Mouse (Mus musculus) bone marrow, adult 2 months (tissue): ENCODE results near the gene Ptprn2. TPM values are rescaled to one million over a fixed set of nuclear protein-coding genes. Genes with fewer than 3 reads are reported as not detected.

ENCODE experiments used
- H3K27ac ChIP-seq: fragments of 200-500 bp; 2 replicates; pipeline ENCODE4 v1.5.1; 2012; ENCODE audit warnings: low read depth, mild to moderate bottlenecking, control low read depth, inconsistent platforms, low read length; ENCODE audit not compliant: control insufficient read depth, poor library complexity, insufficient read depth
- H3K4me1 ChIP-seq: fragments of 200-500 bp; 2 replicates; pipeline ENCODE4 v1.6.1; 2011; ENCODE audit warnings: low read length; ENCODE audit not compliant: control insufficient read depth, insufficient read depth
- H3K4me3 ChIP-seq: fragments of 200-500 bp; replicated peaks from 2 replicates; pipeline ENCODE3; 2011; ENCODE audit warnings: mild to moderate bottlenecking, low read depth, low read length, control low read depth; ENCODE audit not compliant: control insufficient read depth
- CTCF ChIP-seq: fragments of 200-500 bp; IDR thresholded peaks from 2 replicates; pipeline ENCODE4 v1.5.1; 2011; ENCODE audit warnings: low read length, control low read depth; ENCODE audit not compliant: control insufficient read depth, insufficient read depth
- POLR2A ChIP-seq: fragments of 200-500 bp; IDR thresholded peaks from 2 replicates; pipeline ENCODE4 v1.6.1; 2011; ENCODE audit warnings: low read depth, mild to moderate bottlenecking, control low read depth, low read length, borderline replicate concordance; ENCODE audit not compliant: control insufficient read depth
- WGBS: fragments of 180-500 bp; shearing (Covaris S2); methylation state at CpG from one replicate; pipeline ENCODE4 v1.1.7; 2018; 5-methylcytosine and 5-hydroxymethylcytosine counted together
- polyA plus RNA-seq: library from polyadenylated mRNA; stranded (reverse); fragments of >200 nt; gene quantifications from 2 replicates; pipeline ENCODE4 v1.2.4, GENCODE M21; 2011; ENCODE audit warnings: low replicate concordance; ENCODE audit not compliant: missing spikeins, insufficient read depth, insufficient read length

Gene Ptprn2
- polyA plus RNA-seq, 1 experiment, result 0.35 TPM

DNA sequence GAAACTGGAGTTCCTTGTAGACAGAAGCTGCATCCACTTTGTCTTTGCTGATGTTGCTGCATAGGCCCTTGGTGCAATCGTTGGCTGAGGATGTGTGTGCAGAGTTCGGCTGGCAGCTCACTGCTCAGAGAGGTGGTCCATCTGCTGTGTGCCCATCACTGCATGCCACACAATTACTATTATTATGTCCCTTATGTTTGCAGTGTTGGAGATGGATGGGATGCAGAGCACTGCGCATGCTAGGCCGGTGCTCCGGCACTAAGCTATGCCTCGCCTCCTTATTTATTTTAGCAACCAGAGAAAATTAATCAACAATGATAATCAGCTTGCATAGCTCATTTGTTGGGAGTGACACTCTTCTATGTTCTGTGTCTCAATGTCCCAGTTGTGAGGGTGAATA is 225.6 kb downstream of the Ptprn2 start:
- Histone ChIP-seq H3K27ac (no peak overlapping the region), H3K4me3 (no peak overlapping the region), H3K4me1 (no peaks in the 10 kb centered on the region)
- 85% methylated on average over 6 of the region's 6 CpGs for WGBS
- TF ChIP-seq CTCF (no peak), POLR2A (no peak)

DNA sequence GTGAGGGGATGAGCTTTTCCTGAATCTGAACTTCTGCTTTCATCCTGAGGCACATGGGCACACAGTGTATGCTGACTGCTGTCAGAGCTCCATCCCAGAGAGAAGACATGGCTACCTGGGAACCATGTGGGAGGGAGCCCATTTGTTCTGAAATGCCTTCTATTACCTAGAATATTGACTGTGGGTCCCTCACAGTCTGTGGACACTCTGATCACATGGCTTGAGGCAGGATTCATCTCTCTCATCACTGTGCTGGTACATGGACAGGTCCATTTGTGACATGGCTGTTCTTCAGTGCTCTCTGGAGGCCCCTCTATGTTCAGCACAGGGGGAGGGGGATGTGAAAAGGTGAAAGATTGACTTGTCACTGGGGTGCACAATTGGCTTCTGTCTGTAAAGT is 227.6 kb downstream of the Ptprn2 start:
- Histone ChIP-seq H3K4me3 (no peak overlapping the region), H3K4me1 (no peaks in the 10 kb centered on the region), H3K27ac (no peak overlapping the region)
- no peak for TF ChIP-seq CTCF
- no peak for TF ChIP-seq POLR2A

DNA sequence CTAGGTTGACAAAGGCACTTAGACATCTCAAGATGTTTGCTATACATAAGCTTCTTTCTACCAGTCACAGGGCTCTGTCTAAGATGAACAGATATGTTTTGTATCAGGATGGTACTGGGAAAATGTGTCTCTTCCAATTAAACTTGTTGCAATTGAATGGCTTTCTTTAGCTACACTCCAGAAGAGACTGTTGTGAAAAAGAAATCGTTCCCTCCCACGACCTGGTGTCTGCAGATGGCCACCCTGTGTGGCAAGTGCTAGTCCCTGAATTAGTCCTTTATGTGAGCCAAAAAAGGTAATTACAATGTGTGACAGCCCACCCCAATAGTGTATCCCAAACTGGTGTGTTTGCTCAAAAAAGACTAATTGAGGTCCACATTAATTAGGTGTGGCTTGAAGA is 235.5 kb downstream of the Ptprn2 start:
- no peak for TF ChIP-seq POLR2A
- no peak for TF ChIP-seq CTCF
- H3K4me3 ChIP-seq, result no peak overlapping the region
- H3K27ac ChIP-seq, result no peak overlapping the region
- H3K4me1 ChIP-seq, result no peaks in the 10 kb centered on the region
- 76% methylated on average over 2 of the region's 2 CpGs for WGBS

DNA sequence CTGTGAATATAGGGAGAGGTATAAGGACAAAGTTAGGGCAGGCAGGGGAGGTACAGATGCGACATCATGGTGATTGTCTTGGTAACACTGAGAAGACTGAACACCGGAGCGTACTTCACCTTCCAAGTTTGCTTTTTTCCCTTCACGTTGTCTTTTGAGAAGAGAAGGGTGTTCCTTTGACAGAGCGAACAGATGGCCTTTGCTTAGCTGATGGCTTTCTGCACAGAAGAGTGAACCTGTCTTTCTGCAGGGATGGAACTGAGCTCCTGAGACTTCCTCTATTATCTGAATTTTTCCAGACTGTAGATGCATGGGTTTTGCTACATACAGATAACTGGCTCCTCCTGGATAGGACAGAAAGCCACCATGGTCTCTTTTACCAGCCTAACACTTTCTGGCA is 254.6 kb downstream of the Ptprn2 start:
- TF ChIP-seq POLR2A, result no peak
- no peak for TF ChIP-seq CTCF
- no peak overlapping the region for H3K27ac ChIP-seq
- 87% methylated on average over 5 of the region's 5 CpGs for WGBS
- H3K4me3 ChIP-seq, result no peak overlapping the region
- H3K4me1 ChIP-seq, result no peaks in the 10 kb centered on the region

DNA sequence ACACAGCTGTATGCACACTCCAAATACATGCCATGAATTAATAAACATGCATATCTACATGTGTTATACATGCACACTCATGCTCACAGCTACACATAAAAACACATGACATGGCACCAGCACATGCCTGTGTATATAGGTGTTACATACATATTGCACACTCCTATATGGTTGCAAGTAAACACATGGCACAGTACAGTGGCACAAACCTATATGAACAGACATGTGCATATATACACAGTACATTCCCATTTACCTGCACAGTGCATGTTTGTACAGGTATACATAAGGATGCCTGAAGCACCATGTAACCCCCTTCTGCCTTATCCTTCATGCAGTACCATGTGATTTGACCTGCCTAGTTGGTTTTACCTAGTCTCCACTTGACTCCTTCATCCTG is 255.8 kb downstream of the Ptprn2 start:
- H3K4me1 ChIP-seq, result no peaks in the 10 kb centered on the region
- no peak overlapping the region for H3K27ac ChIP-seq
- no peak overlapping the region for H3K4me3 ChIP-seq
- TF ChIP-seq CTCF (no peak), POLR2A (no peak)

DNA sequence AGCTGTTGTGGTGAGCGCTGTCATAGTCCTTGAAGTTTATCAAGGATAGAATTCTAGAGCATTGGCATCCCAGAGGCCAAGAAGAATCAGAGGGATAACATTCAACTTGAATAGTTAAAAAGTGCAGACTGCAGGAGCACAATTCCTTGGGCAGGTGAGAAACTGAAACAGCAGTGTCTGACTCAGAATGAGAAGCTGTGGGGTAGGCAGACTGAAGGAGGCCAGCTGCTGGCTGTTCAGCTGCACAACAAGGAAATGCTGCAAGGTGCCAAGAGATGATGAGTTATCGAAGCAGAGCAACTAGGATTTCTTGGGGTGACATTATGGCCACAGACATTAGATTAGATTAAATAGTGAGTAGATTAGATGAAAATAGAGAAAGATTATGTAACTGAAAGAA is 260.9 kb downstream of the Ptprn2 start:
- no peak overlapping the region for H3K27ac ChIP-seq
- 70% methylated on average over 2 of the region's 2 CpGs for WGBS
- H3K4me3 ChIP-seq, result no peak overlapping the region
- no peak for TF ChIP-seq CTCF
- TF ChIP-seq POLR2A, result no peak
- H3K4me1 ChIP-seq, result no peaks in the 10 kb centered on the region

DNA sequence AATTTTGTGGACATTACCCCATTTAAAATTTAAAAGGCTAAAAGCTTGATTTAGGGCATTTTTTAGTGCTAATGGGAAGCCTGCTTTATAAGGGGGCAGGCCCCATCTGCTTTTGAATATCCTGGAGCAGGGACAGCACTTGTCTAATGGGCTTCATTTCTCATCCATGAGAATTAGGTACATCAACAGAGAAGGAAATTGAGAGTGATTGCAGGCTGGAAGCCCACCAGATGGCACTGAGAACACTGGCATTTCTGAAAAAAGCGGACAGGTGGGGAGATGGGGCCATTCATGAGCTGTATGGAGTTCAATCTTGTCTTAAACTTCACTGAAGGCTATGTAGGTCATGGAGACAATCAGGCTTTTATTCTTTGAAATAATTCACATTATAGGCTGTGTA is 267.3 kb downstream of the Ptprn2 start:
- no peak overlapping the region for H3K4me3 ChIP-seq
- no peak overlapping the region for H3K27ac ChIP-seq
- TF ChIP-seq POLR2A (no peak), CTCF (no peak)
- no peaks in the 10 kb centered on the region for H3K4me1 ChIP-seq
- 75% methylated on average over 1 of the region's 1 CpGs for WGBS

DNA sequence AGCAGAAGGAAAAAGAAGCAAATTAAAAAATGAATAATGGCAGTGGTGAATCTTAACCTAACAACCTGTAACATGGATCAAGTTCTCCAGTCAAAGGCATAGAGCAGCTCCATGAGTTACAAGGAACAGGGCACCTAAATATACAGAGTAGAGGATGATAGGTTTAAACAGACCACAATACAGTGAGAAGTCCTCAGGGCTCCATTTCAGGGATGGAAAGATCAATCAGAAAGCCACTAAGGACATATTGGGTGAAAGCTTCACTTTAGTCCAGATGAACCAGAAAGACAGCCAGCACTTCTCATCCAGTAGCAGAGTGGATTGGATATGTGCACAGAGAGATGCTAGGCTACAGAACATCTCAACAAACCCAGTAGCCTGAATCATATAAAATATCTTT is 278.4 kb downstream of the Ptprn2 start:
- H3K27ac ChIP-seq, result no peak overlapping the region
- no peak overlapping the region for H3K4me3 ChIP-seq
- TF ChIP-seq POLR2A, result no peak
- no peak for TF ChIP-seq CTCF
- no peaks in the 10 kb centered on the region for H3K4me1 ChIP-seq

DNA sequence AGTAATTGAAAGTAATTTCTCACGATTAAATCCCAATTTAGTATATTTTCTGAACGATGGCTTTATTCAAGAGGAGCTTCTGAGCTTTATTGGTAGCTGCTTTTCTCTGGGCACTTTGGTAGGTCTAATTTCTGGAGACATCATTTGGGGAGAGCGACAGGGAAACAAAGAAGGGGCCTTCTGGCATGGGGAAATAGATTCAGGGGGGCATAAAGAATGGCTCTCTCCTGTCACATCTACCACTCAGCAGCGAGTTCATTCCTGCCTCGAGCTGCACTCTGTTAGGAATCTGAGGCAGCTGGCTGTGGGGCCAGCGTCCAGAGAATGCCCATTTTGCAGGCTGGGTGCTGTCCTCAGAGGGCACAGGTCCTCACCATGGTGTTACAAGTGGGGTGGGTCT is 285.4 kb downstream of the Ptprn2 start:
- no peaks in the 10 kb centered on the region for H3K4me1 ChIP-seq
- TF ChIP-seq POLR2A (no peak), CTCF (no peak)
- no peak overlapping the region for H3K4me3 ChIP-seq
- no peak overlapping the region for H3K27ac ChIP-seq
- 61% methylated on average over 6 of the region's 6 CpGs for WGBS
